Comparison of ENCODE assay signal across 12 mouse cellular contexts in genomic region chr4:8922695-8923363, GRCm38 (mm10).
DNase-seq lines count a peak whose midpoint lies in the region; ATAC-seq and TF ChIP-seq lines count a peak whose summit lies in the region.
"Had no signal": no experiment of that assay in that cellular context is flagged by ENCODE, and none has a peak within 500 bp of the region (broad histone marks: within the 10 kb centered on the region; RNA-seq: fewer than 3 reads in every experiment).

No protein-coding gene starts in this region.

- H3K36me3 ChIP-seq in heart, embryonic 14.5 days (ENCODE audit: control insufficient read depth, insufficient read depth, low read length): no peaks in the 10 kb centered on the region
- H3K36me3 ChIP-seq in CH12.LX (replicated peaks in 1 of 2; ENCODE audit: control insufficient read depth in 1 of 2, insufficient read depth in 1 of 2, low read length in 1 of 2): peaks cover 0 to 27% of the 10 kb centered on the region in 2 experiments
- no peaks in the 10 kb centered on the region for H3K36me3 ChIP-seq in embryonic facial prominence, embryonic 11.5 days (replicated peaks; ENCODE audit: control insufficient read depth, insufficient read depth, low read depth, low read length)
- no peaks in the 10 kb centered on the region for H3K36me3 ChIP-seq in midbrain, embryonic 10.5 days
- no peaks in the 10 kb centered on the region for H3K36me3 ChIP-seq in liver, embryonic 12.5 days
- H3K36me3 ChIP-seq: limb, embryonic 13.5 days had no signal

- peak overlapping the region; percentile 67; the same call in 1 of the 2 replicates for H3K4me2 ChIP-seq in heart, embryonic 14.5 days (ENCODE audit: low read length)
- no peak overlapping the region for H3K4me2 ChIP-seq in CH12.LX (ENCODE audit: insufficient read depth, low read depth, poor library complexity, severe bottlenecking)
- H3K4me2 ChIP-seq in embryonic facial prominence, embryonic 11.5 days (ENCODE audit: low read depth, low read length): no peak overlapping the region
- H3K4me2 ChIP-seq in liver, embryonic 12.5 days: no peak overlapping the region

- H3K79me2 ChIP-seq in CH12.LX (replicated peaks; ENCODE audit: control insufficient read depth, extremely low read depth, insufficient read depth, poor library complexity, severe bottlenecking): no peaks in the 10 kb centered on the region

- no peak for TF ChIP-seq RAD21 in CH12.LX (IDR thresholded peaks at IDR 0.05; ENCODE audit: low read depth, low read length)

- H3K27me3 ChIP-seq in heart, embryonic 14.5 days (ENCODE audit: control insufficient read depth, insufficient read depth, low read length): no peaks in the 10 kb centered on the region
- H3K27me3 ChIP-seq in CH12.LX (replicated peaks): no peaks in the 10 kb centered on the region
- no peaks in the 10 kb centered on the region for H3K27me3 ChIP-seq in embryonic facial prominence, embryonic 11.5 days (ENCODE audit: control insufficient read depth, insufficient read depth, low read length)
- H3K27me3 ChIP-seq in midbrain, embryonic 10.5 days (ENCODE audit: low read depth, poor library complexity, severe bottlenecking): peaks cover 6% of the 10 kb centered on the region; the same call in 1 of the 2 replicates
- peaks cover 18% of the 10 kb centered on the region; the same call in 1 of the 2 replicates for H3K27me3 ChIP-seq in liver, embryonic 12.5 days (replicated peaks)

- H3K4me1 ChIP-seq in heart, embryonic 14.5 days (ENCODE audit: control insufficient read depth in 2 of 2, insufficient read depth in 2 of 2, low read length in 2 of 2): peaks cover 8 to 23% of the 10 kb centered on the region in 2 experiments
- peaks cover 30 to 93% of the 10 kb centered on the region in 2 experiments for H3K4me1 ChIP-seq in CH12.LX (ENCODE audit: control insufficient read depth in 1 of 2, insufficient read depth in 2 of 2)
- H3K4me1 ChIP-seq in embryonic facial prominence, embryonic 11.5 days (ENCODE audit: control insufficient read depth, insufficient read depth, low read length): peaks cover 5% of the 10 kb centered on the region; the same call in 1 of the 2 replicates
- peaks cover 60% of the 10 kb centered on the region for H3K4me1 ChIP-seq in midbrain, embryonic 10.5 days
- H3K4me1 ChIP-seq in liver, embryonic 12.5 days: peaks cover 20% of the 10 kb centered on the region

- no peak overlapping the region for H3K4me3 ChIP-seq in heart, embryonic 14.5 days (ENCODE audit: control insufficient read depth in 1 of 2, insufficient read depth in 1 of 2, low read depth in 1 of 2, low read length in 2 of 2)
- H3K4me3 ChIP-seq in CH12.LX (replicated peaks in 1 of 3; ENCODE audit: low read depth in 2 of 3, low read length in 2 of 3, poor library complexity in 1 of 3): no peak overlapping the region
- no peak overlapping the region for H3K4me3 ChIP-seq in embryonic facial prominence, embryonic 11.5 days (ENCODE audit: low read depth, low read length)
- H3K4me3 ChIP-seq in midbrain, embryonic 10.5 days: 0 out of 2 replicates have a peak overlapping the region, but pooled peaks have one; percentile 7
- H3K4me3 ChIP-seq in liver, embryonic 12.5 days: no peak overlapping the region

- no peak for TF ChIP-seq POLR2A in CH12.LX (IDR thresholded peaks at IDR 0.05; ENCODE audit: low read depth, low read length)

- no peak for DNase-seq in heart, adult 9 months (ENCODE audit: low spot score in 2 of 2)
- DNase-seq in CH12.LX (ENCODE audit: extremely low read depth): peak; percentile 34
- peak; percentile 42 for DNase-seq in embryonic facial prominence, embryonic 11.5 days (ENCODE audit: low spot score)
- DNase-seq in midbrain, embryonic 10.5 days (ENCODE audit: low spot score): no peak
- no peak for DNase-seq in urinary bladder, adult 2 months (ENCODE audit: low spot score)
- DNase-seq in cerebellum, adult 11-12 months: no peak
- DNase-seq: heart, postnatal 10 days; kidney, postnatal 10 days had no signal

- dilution Hi-C loops in CH12.LX (cut with MboI; ENCODE audit: extremely low pct_ligation_motif_present, extremely low pct_unique_long_range_greater_than_20kb, low sequenced_read_pairs): no loop called here

- no peak for TF ChIP-seq CTCF in CH12.LX (conservative IDR thresholded peaks at IDR 0.05 in 1 of 2, IDR thresholded peaks at IDR 0.05 in 1 of 2; ENCODE audit: low read depth in 2 of 2, low read length in 2 of 2)

- no peak overlapping the region for H3K27ac ChIP-seq in heart, embryonic 14.5 days (replicated peaks in 1 of 2; ENCODE audit: control insufficient read depth in 1 of 2, insufficient read depth in 1 of 2, low read depth in 2 of 2, low read length in 2 of 2)
- no peak overlapping the region for H3K27ac ChIP-seq in CH12.LX (ENCODE audit: insufficient read depth, low read depth)
- H3K27ac ChIP-seq in embryonic facial prominence, embryonic 11.5 days (replicated peaks; ENCODE audit: low read depth, low read length): no peak overlapping the region
- peak overlapping the region; percentile 83; the same call in 1 of the 2 replicates for H3K27ac ChIP-seq in midbrain, embryonic 10.5 days (replicated peaks)
- no peak overlapping the region for H3K27ac ChIP-seq in liver, embryonic 12.5 days
- H3K27ac ChIP-seq: limb, embryonic 13.5 days had no signal

- in situ Hi-C loops in CH12.LX (cut with MboI; ENCODE audit: low pct_ligation_motif_present, low pct_unique_long_range_greater_than_20kb, low sequenced_read_pairs): loop anchor here (10.0 kb wide), 1 partner anchor 218 kb away; no protein-coding TSS in a partner anchor

- 60% methylated on average over 8 of the region's 8 CpGs for WGBS in heart, embryonic 14.5 days
- WGBS in embryonic facial prominence, embryonic 11.5 days: 45% methylated on average over 8 of the region's 8 CpGs
- WGBS in midbrain, embryonic 10.5 days: 34% methylated on average over 8 of the region's 8 CpGs
- 50% methylated on average over 8 of the region's 8 CpGs for WGBS in liver, embryonic 12.5 days (ENCODE audit: insufficient replicate concordance)

- no peaks in the 10 kb centered on the region for H3K9me3 ChIP-seq in heart, embryonic 14.5 days (ENCODE audit: control insufficient read depth, low read length)
- peaks cover 3% of the 10 kb centered on the region for H3K9me3 ChIP-seq in CH12.LX (replicated peaks; ENCODE audit: low read length)
- H3K9me3 ChIP-seq in embryonic facial prominence, embryonic 11.5 days (replicated peaks; ENCODE audit: control insufficient read depth, low read length): no peaks in the 10 kb centered on the region
- H3K9me3 ChIP-seq in midbrain, embryonic 10.5 days (replicated peaks): no peaks in the 10 kb centered on the region
- no peaks in the 10 kb centered on the region for H3K9me3 ChIP-seq in liver, embryonic 12.5 days (replicated peaks)
- H3K9me3 ChIP-seq: limb, embryonic 13.5 days had no signal

- no peak overlapping the region for H3K9ac ChIP-seq in heart, embryonic 14.5 days (ENCODE audit: low read length)
- H3K9ac ChIP-seq in CH12.LX (ENCODE audit: insufficient read depth, low read depth): no peak overlapping the region
- H3K9ac ChIP-seq in embryonic facial prominence, embryonic 11.5 days (replicated peaks; ENCODE audit: low read length): no peak overlapping the region
- no peak overlapping the region for H3K9ac ChIP-seq in liver, embryonic 12.5 days

- no peak for ATAC-seq in heart, embryonic 14.5 days (ENCODE audit: insufficient number of reproducible peaks, insufficient read depth, low FRiP score, low read depth)
- ATAC-seq in embryonic facial prominence, embryonic 11.5 days (replicated peaks; ENCODE audit: insufficient number of reproducible peaks, low FRiP score, low TSS enrichment, low read depth): no peak
- no peak for ATAC-seq in liver, embryonic 12.5 days
- ATAC-seq: activated CD4-positive, CD25-positive, alpha-beta regulatory T cell, adult 4 months had no signal

- no peak for TF ChIP-seq EP300 in CH12.LX (IDR thresholded peaks at IDR 0.05; ENCODE audit: low read length)

TF ChIP-seq in CH12.LX, 34 proteins besides CTCF, POLR2A, EP300 and RAD21:
- TF ChIP-seq ZNF384 (IDR thresholded peaks at IDR 0.05; ENCODE audit: low read depth, low read length) (no peak), CHD2 (IDR thresholded peaks at IDR 0.05; ENCODE audit: low read length) (peak; percentile 53; the same call in 1 of the 2 replicates), JUND (conservative IDR thresholded peaks at IDR 0.05; ENCODE audit: low read depth, low read length) (no peak)

Comparison
In these comparisons a context has a peak if more than half of its experiments do, and no peak if none do; other contexts are left out.
1. DNase-seq: peak in CH12.LX (single experiment) and embryonic facial prominence, embryonic 11.5 days (single experiment); none in heart, adult 9 months (0 of 2), midbrain, embryonic 10.5 days (single experiment), urinary bladder, adult 2 months (single experiment) and cerebellum, adult 11-12 months (single experiment).